Mouse (Mus musculus): ENCODE results near the gene Susd5.

Gene Susd5

DNA sequence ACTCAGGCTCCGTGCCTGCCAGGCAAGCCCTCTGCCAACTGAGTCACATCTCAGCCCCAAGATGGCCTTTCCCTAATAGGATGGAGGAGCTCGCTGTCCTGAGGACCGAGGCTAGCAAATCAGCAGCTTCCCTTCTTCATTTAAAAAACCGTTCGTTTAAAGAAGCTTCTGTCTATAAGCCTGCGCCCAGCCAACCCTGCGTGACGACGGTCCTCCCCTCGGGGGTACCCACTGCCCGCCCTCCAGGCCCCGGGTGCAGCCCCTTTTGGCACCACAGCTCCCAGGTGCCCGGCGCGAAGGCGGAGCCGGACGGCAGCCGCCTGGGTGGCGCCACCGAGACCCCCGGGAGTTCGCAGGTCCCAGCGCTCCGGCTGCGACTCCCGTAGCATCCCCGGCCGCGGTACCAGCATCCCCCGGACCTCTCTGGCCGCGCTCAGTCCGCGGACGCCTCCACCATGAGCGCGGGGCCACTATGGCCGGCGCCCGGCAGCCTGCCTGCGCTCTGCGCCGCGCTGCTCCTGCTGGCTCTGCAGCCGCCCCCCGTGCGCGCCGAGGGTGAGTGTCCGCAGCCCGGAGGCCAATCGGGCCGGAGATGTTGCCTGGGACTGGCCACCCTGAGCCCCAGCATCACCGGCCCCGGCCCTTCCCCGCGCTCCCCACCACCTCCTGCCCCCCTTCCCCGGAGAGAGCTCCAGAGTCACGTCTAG, at the start of gene Susd5:
Gene Susd5, plus strand, starts transcription at position 51 of the 707 bp plus-strand sequence.
- no peak for DNase-seq (ENCODE audit: low read depth, low spot score)

GRCm38 (mm10) chr9:114007850-114008350, 49.0 kb upstream of the Susd5 start:
- DNase-seq (ENCODE audit: low read depth, low spot score), result no peak

GRCm38 (mm10) chr9:114009526-114009925, 47.4 kb upstream of the Susd5 start:
- no peak for DNase-seq (ENCODE audit: low read depth, low spot score)

DNA sequence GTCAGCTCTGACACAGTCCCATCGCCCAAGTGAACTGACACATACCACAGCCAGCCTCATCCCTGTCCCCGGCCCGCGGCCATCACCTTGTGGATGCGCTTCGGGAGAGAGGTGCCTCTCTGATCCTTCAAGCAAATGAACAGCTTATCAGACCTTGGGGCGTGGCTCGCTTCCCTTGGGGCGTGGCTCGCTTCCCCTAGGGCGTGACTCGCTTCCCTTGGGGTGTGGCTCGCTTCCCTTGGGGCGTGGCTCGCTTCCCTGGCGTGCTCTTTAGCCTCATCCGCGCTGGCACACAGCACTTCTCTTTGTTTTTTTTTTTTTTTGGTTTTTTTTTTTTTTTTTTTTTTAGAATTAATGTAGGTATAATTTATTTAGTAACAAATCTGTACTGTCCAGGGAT, 45.7 kb upstream of the Susd5 start:
- no peak for DNase-seq (ENCODE audit: low read depth, low spot score)

DNA sequence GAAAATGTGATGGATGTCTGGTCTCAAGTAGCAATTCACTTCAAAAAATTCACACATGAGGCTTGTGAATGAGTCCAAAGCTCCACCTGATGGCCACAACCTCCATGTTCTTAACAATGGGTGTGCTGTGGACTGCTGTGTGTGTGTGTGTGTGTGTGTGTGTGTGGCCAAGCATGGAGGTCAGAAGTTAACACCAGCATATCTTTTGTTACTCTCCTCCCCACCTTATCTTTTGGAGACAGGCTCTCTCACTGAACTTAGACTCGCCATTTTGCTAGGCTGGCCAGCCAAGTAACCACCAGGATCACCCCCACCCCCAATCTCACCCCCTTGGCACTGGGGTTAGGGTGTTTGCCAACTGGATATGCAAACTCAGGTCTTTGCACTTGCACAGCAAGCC, 42.9 kb upstream of the Susd5 start:
- no peak for DNase-seq (ENCODE audit: low read depth, low spot score)

GRCm38 (mm10) chr9:114015724-114016123, 41.2 kb upstream of the Susd5 start:
- no peak for DNase-seq (ENCODE audit: low read depth, low spot score)

GRCm38 (mm10) chr9:114016402-114016801, 40.5 kb upstream of the Susd5 start:
- no peak for DNase-seq (ENCODE audit: low read depth, low spot score)

DNA sequence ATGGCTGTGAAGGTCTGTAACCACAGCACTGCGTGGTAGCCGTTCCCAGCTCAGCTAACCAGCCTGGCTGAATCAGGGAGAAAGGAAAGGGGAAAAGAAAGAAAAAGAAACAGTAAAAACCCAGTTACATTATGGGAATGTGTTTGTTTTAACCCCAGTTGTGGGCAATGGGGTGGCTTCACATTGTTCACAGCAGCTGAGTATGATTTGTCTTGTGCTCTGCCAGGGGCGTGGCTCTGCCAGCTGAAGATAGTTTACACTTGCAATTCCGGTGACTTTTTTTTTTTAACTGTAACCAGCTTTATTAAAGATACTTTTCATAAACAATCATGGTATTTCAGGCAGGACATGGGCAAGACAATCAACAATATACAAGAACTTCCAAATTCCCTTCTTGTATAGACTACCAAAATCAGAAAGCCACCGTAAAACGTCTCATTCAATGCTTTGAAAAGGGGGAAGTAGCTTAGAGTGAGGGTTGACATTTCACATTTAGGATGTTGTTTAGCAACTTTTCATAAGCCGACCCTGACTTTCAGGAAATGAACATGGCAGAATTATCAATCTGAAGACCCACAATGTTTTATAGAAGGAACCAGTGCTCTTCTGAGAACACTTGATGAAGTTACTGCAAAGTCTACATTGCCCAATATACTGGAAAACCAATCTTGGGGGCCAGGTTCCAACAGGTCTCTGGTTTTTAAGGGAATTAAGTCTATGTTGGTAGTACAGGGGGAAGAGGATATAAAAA, 37.8 kb upstream of the Susd5 start:
- no peak for DNase-seq (ENCODE audit: low read depth, low spot score)

GRCm38 (mm10) chr9:114022141-114022540, 34.8 kb upstream of the Susd5 start:
- DNase-seq (ENCODE audit: low read depth, low spot score), result no peak

DNA sequence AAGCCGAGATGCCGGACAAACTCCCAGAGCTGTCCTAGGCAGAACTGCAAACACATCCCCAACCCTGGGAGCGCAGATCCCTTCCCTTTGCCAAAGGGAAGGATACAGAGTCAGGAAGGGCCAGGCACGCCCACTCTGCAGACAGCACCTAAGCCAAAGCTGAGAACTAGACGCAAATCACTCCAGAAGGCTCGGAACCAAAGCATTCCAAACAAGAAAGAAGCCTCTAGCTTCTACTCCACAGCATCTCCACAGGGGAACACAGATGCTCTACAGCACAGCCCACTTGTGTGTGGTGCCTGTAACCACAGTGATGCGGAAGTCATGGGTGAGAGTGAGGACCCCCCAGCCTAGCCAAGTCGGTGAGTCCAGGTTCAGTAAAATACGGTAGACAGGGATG, 31.8 kb upstream of the Susd5 start:
- DNase-seq (ENCODE audit: low read depth, low spot score), result no peak

- peak; percentile 8 for DNase-seq (ENCODE audit: low read depth, low spot score)
These were observed 31.1 kb upstream of the Susd5 start for GRCm38 (mm10) chr9:114025846-114026245.

- peak; percentile 76 for DNase-seq (ENCODE audit: low read depth, low spot score)
These were observed 30.5 kb upstream of the Susd5 start for GRCm38 (mm10) chr9:114026261-114026934.

GRCm38 (mm10) chr9:114040945-114041344, 16.0 kb upstream of the Susd5 start:
- DNase-seq (ENCODE audit: low read depth, low spot score), result no peak

DNA sequence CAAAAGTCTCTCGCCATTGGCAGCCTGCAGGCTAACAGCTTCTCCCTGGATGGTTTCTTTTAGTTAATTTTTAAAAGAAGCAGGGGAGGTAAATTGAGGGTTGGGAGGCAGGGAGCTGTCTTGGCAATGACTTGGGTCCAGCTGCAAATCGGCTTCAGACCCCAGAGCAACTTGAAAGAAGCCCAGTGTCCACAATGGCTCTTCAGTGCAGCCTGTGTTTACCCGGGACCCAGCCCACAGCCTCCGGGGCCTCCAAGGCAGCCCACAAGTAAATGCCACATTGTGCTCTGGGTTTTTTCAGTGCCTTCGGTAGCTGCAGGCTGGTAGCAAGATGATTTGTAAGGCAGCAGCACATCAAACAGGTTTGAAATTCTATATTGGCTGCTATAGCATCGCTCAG, 14.4 kb upstream of the Susd5 start:
- DNase-seq (ENCODE audit: low read depth, low spot score), result peak; percentile 8

DNA sequence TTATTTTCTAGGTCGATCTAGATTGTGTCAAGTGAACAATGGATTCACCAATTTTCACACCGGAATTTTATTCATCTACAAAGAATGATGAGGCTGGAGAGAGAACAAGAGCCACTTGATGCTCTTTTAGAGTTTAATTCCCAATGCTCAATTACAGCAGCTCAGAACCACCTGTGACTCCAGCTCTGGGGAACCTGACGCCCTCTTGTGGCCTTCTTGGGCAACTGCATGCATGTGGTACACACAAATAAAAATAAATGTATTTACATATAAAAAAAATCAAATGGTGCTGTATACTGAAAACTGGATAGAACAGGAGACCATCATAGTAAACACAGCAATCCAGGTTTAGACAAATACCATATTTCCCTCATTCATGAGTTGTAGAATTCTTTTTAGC, 12.5 kb upstream of the Susd5 start:
- no peak for DNase-seq (ENCODE audit: low read depth, low spot score)

GRCm38 (mm10) chr9:114046028-114046427, 10.9 kb upstream of the Susd5 start, which contains the start of gene Fbxl2:
TSS of gene Fbxl2 (minus strand) at chr9:114046191.
- no peak for DNase-seq (ENCODE audit: low read depth, low spot score)

DNA sequence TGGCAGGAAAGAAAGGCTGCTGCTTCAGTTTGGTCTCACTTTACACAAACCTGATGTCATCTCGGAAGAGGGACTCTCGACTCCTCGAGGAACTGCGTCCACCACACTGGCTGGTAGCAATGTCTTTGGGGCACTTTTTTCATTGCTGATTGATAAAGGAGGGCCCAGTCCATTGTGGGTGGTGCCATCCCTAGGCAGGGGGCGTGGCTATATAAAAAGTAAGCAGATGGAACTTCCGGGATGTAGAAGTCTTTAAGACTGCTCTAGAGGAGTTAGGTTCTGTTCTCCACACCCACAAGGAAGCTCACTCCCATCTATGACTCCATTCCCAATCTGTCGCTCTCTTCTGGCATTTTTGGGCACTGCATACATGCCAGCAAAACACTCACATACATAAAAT, 10.3 kb upstream of the Susd5 start:
- no peak for DNase-seq (ENCODE audit: low read depth, low spot score)

- no peak for DNase-seq (ENCODE audit: low read depth, low spot score)
These were observed 6.8 kb upstream of the Susd5 start for GRCm38 (mm10) chr9:114050106-114050505.

DNA sequence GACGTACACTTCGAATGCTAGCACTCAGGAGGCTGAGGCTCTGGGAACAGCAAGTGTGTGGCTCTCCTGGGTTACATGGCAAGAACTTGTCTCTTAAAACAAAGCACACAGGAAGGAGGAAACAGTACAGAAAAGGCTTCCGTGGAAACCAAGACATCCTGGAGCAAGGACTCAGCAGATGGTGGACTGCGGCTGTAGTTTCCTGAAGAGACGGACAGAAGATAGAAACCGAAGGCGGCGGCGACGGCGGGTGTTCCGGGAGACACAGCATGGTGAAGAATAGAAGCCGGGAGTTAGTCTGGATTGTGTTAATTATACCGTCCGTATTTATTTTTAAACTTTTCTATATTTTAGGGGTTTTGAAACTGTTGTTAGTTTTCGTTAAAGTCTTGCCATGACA, 6.2 kb upstream of the Susd5 start:
- no peak for DNase-seq (ENCODE audit: low read depth, low spot score)

- DNase-seq (ENCODE audit: low read depth, low spot score), result no peak
These were observed 4.9 kb upstream of the Susd5 start for GRCm38 (mm10) chr9:114052031-114052430.

GRCm38 (mm10) chr9:114052866-114053265, 4.1 kb upstream of the Susd5 start:
- no peak for DNase-seq (ENCODE audit: low read depth, low spot score)

DNA sequence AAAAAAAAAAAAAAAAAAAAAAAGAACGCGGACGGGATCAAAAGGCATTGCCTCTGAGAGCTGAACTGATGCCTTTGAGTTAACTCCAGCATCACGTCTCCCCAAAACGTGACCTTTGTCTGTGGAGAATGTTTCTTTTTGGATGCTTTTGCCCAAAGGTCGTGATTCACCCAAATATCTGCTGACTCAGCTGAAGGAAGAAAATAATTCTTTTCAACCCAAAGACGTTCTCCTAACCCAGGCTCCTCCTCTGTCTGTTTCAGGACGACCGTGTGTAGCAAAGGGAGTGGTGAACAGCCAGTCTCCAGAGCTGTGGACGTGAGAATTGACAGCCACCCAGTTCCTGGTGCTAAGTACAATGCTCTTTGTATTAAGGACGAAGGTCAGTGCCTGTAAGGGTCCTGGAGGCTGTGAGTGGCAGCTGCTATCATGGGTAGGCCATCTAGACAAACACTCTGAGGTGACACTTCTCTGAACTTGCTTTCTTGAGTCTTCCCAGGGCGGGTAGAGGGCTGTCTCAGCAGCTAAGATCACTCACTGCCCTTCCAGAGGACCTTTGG, 11.6 kb downstream of the Susd5 start:
- DNase-seq (ENCODE audit: low read depth, low spot score), result no peak

All from brain, embryonic 18.5 days (tissue).